Mouse (Mus musculus) layer of hippocampus, postnatal 36 days (tissue): Measurements from ENCODE around the gene Cops3. TPM values are rescaled to one million over a fixed set of nuclear protein-coding genes. Genes with fewer than 3 reads are reported as not detected.
A peak's percentile ranks its signal among the peaks of the same experiment; 100 is the strongest.

Experiments
- DNase-seq, 2 experiments: peaks; one replicate each; pipeline ENCODE4 v3.0.0; 2022
- total RNA-seq, 2 experiments: library from RNA; stranded (reverse); gene quantifications; 2 replicates each; pipeline ENCODE4 v1.2.3; 2021

Gene Cops3
- total RNA-seq, 2 experiments from 2014 or later: 75.7 to 80.4 TPM

DNA sequence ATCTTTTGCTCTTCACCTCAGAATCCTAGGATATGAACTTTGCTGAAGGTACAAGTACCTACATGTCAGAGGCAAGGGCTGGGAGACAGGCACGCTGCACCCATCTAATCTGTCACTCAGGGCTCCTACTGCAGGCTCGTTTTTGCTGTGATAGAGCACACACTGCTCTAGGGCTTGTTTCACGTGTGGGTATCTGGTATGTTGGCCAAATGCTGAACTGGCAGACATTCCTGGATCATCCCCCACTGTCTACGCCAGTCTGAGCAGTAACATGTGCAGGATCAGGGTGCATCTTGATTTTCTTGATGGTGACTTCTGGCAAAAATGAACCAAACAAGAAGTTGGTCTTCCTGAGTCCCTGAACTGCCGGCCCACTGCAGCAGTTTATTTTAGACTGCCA lies 62.4 kb downstream of the Cops3 start:
- peak in 1 of 2 experiments; percentile 41 for DNase-seq

DNA sequence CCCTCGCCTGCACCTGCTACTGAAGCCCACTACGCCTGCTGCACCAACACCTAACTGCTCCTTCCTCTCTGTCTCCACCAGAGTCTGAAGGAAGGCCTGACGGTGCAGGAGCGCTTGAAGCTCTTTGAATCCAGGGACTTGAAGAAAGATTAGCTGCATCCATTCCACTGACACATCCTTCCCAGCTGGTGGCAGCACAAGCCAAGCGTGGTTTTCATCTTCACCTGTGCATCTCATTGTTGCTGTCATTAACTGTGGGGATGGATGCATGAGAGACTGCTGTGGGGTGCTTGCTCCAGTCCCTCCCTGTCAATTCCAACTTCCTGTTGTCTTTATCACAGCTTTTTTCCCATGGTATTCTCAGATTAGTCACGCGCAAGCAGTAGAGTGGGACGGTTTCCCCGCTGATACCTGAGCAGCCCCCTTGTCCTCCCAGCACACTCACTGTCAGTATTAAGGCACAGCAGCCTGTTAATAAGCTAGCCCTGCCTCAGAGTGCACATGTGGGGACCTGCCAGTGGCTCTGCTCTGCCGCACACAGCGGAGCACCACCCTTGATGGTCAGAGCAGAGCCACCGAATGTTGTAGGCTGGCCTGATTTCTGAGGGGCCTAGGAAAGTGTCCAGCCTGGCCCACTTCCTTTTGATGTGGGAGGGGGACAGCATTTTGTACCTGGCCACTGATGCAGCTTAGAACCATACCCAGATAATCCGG lies 64.0 kb downstream of the Cops3 start:
- no peak for DNase-seq

DNA sequence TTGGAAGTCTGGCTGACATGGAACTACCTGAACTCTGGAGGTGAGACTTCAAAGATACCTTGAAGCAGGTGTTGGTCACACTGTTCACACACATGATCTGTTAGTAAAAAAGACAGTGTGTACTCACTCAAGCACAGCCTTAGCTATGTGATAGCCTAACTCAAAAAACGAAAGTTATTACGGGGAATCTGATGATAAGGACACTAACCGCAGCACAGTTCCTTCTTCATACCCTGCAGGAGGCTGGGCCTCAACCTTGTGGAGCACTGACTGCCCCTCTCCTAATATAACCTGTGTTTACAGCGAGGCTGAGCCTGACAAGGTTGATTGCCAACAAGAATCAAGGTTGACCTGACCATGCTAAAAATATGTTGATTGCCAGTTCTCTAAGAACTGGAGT lies 65.1 kb downstream of the Cops3 start:
- no peak for DNase-seq

DNA sequence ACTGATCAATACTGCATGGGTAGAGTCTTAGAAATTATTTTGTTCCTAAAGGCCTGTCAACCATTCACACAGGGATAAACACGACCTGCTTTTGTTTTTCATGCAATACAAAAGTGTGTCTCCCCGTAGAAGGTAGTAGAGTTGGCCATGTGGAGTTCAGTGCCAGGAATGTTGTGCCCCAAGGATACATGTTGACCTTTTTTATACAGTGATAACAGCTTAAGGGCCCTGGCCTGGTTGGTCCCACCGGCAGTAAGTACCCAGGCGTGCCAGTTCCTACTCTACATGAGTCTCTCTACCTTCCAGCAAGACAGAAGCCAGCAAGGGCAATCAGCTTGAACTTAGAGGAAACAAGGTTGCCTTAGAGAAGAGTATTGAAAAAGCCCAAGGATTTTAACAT lies 66.7 kb downstream of the Cops3 start:
- DNase-seq: no peak

DNA sequence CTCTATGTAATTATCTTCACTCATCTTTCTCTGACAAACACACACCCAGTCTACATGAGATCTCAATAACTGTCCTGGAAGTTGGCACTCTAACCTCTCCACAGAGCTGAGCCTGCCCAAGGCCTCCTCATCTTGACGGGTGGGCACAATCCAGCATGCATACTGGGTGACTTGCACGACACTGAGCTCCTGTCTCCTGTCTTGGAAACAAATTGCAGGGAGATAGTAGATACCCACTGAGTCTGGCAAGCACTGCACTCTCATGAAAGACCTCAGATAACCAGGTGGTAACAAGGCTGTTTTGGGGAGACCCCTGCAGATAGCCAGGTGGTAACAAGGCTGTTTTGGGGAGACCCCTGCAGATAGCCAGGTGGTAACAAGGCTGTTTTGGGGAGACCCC lies 67.3 kb downstream of the Cops3 start:
- no peak for DNase-seq

DNA sequence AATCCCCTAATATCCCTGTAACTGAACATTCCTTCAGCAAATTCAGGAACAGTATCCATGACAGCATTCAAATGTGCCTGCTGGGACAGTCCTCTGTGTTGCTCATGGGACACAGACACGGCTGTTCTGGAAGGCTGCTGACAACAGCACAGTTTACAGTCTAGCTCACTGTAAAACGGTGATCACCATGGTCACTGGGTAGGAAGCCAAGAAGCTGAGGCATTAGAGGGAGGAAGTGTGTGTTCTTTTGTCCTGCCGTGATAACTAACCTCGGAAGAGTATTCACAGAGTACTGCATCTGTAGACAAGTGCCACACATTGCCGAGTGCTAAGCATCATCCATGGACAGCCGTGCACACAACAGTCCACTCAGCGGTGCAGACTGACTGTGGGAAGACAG lies 68.9 kb downstream of the Cops3 start:
- DNase-seq: no peak

DNA sequence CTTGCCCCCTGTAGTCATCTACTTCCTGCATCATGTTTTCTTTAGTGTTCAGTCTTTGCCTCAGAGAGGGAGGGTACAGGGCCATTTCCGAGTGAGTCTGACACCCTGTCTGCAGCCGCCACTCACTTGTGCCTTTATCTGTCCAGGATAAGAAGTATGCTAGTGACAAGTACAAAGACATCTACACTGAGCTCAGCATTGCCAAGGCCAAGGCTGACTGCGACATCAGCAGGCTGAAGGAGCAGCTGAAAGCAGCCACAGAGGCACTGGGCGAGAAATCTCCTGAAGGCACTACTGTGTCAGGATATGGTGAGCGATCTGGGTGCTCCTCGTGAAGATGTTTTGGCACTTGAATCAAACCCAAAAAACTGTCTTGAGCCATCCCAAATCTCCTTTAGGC lies 69.9 kb downstream of the Cops3 start:
- no peak for DNase-seq

DNA sequence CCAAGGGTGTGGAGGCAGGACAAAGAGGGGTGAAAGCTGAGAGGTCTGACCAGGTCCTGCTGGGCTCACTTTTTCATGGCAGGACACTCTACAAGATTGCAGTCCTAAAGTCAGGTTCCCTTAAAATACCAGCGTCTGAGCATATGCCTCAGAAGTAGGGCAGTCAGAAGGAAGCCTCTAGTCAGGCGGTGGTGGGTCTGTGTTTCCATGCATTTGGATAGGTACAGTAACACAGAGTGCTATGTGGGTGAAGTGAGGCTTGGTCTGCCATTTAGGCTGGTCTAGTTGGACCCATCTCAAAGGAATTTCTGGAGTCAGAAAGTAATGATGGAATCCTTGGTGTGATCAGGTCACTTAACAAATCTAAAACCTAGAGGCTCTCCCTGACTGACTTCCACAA lies 70.3 kb downstream of the Cops3 start:
- DNase-seq: no peak

Other genes starting within 250 kb of the Cops3 start
- not detected for gene Olfr223, start 246.5 kb downstream of the Cops3 start, total RNA-seq
- 100 to 1,000 TPM; 276 to 286 TPM for gene Mprip, start 178.5 kb downstream of the Cops3 start, total RNA-seq
- under 1 TPM; 0.20 to 0.28 TPM for gene Pld6, start 52.2 kb downstream of the Cops3 start, total RNA-seq
- gene Flcn, start 29.8 kb downstream of the Cops3 start, total RNA-seq: 10 to 100 TPM; 41.2 to 44.3 TPM
- 10 to 100 TPM; 59.2 to 62.3 TPM for gene Nt5m, start 391 bp downstream of the Cops3 start, total RNA-seq
- gene Med9, start 108.4 kb upstream of the Cops3 start, total RNA-seq: 10 to 100 TPM; 34.9 to 37.6 TPM
- gene Rasd1, start 125.1 kb upstream of the Cops3 start, total RNA-seq: 10 to 100 TPM; 54.0 to 63.0 TPM
- gene Pemt, start 206.7 kb upstream of the Cops3 start, total RNA-seq: 1 to 10 TPM; 4.6 to 5.6 TPM